Mouse (Mus musculus) cerebellum, postnatal 4 days (tissue): ENCODE measurements around the gene D5Ertd579e.

Experiments used
- DNase-seq, 2 experiments: peaks; one replicate each; pipeline ENCODE4 v3.0.0; 2022; ENCODE audit warnings: low spot score in 2 of 2, mixed read lengths in 1 of 2

The D5Ertd579e gene

DNA sequence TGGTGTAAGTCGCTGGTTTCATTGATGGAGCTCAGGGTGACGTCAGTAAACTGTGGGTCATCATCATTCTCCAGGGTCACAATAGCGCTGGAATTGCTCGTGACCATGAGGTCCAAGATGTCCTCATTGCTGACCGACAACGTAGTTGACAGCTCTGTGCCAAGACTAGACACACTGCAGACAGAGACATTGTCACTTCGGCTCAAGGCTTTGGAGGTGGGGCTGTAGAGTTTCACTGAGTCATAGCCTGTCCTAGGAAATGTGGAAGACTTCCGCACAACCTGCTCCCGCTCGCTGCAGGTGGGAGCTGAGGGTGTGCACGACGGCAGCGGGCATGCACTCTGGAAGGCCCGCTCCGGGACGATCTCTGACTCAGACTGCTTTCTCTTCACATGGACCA, 124.5 kb downstream of the D5Ertd579e start:
- no peak for DNase-seq

- no peak for DNase-seq
Observed at GRCm38 (mm10) chr5:36570546-36571245, 125.1 kb downstream of the D5Ertd579e start.

DNA sequence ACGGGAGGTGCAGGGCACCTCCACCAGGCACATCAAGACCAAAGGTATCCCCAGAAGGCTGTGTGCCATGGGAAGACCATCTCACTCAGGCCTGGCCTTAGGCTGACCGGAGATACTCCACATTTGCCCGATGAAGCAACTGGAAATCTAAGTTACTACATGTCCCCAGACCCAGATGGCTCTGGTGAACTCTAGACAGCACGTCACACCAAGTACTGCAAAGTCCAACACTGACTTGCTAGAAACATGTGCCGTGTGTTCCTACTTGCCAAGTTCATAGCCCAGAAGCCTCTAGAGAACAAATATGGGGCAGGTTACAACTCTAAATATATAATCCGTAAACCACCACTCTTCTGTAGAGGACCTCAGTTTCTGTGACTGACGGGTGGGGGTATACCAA, 125.7 kb downstream of the D5Ertd579e start:
- DNase-seq: no peak

DNA sequence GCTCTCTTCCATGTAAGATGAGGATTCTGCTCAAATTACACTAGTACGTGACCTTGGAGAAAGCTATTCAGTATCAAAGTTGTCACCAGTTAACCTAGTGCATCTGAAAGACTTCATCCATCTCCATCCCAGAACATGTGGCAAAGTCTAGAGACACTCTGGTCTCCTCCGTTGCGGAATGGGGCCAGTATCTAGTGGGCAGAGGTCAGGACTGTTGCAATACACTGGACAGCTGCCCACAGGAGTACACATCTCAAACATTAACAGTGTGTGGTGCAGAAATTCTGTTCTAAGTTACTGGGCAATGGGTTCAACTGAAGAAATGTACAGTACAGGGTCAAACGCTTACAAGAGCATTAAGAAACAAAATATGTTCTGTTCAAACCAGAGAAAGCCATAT, 127.7 kb downstream of the D5Ertd579e start:
- DNase-seq: no peak

GRCm38 (mm10) chr5:36567627-36568026, 128.2 kb downstream of the D5Ertd579e start:
- no peak for DNase-seq

GRCm38 (mm10) chr5:36564530-36564929, 131.3 kb downstream of the D5Ertd579e start:
- no peak for DNase-seq

- no peak for DNase-seq
Observed at GRCm38 (mm10) chr5:36563741-36564140, 132.1 kb downstream of the D5Ertd579e start.

DNA sequence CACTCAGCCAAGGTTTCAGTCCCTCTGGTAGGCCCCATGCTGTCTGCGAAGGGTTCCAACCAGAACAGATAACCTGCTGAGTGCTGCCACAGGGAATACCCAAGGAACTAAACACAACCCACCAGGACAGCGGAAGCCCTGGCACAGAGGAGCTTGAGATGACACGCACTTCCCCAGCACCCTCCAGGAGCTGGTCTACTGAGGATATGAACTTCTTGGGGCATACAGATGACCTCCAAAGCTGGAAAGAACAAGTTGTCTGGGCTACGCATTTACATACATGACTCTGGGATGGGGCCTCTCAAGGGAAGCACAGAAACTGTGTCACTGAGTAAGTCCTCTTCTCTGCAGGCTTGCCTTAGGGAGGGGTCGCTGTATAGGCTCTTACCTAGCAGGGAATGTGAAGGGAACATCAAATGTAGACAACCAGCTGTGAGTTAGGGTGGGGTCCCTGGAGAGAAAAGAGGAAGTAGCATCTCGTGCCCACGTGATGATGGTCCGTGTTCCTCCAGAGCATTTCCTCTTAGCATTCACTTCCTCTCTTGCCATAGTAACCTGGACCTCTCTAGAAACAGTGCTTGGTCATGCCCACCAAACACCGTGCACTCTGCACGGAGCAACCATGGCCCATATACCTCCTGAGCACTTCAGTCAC, 132.9 kb downstream of the D5Ertd579e start:
- DNase-seq: no peak

GRCm38 (mm10) chr5:36561509-36561908, 134.3 kb downstream of the D5Ertd579e start:
- DNase-seq: no peak

GRCm38 (mm10) chr5:36560490-36560889, 135.3 kb downstream of the D5Ertd579e start:
- DNase-seq: no peak

DNA sequence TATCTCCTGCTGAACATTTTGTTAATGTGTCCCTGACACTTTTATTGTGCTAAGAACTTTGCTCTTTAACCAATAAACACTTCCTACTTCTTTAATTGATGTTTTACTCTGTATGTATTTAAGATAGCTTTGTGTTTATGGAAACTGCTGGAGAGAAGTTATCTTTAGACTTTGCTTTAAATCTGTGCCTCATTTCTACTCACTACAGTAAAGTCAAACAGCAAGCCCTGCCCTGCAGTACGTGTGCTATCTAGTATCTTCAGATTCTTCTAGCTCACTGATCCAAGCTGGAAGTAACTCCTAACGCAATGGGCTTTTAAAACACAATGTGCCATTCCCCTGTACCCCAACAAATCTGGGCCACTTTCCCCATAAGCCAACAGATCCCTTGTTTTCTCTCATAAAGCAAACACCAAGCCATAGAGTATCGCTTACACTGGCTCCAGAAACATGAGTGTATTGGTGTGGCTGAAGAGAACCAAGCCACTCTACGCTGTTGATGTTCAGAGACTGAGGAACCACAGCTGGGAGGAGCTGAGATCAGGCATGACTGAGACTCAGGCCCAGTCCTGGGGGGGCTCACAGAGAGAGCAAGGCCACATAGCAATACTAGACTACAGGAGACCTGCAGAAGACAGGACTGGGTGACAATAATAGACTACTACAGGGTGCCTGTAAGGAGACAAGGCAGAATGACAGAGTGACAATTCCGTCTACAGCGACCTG, 136.2 kb downstream of the D5Ertd579e start:
- no peak for DNase-seq

DNA sequence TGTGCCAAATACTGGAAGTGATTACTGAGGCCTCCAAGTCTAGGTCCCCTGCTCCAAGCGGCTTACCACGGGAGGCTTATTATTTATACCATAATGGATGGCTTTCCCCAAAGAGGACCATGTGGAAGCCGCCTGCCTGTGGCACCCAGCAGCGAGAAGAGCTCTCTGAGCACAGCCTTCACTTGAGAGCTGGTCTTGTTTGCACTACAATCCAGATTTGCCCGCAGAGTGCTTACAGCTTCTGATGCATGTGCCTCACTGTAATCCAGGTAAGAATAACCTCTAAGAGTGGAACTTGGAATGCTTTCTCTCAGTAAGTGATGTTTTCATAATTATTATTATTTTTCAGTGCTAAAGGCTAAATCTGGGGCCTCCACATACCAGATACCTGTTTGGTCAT, 136.7 kb downstream of the D5Ertd579e start:
- no peak for DNase-seq

GRCm38 (mm10) chr5:36558526-36558925, 137.3 kb downstream of the D5Ertd579e start:
- no peak for DNase-seq

- DNase-seq: no peak
Observed at GRCm38 (mm10) chr5:36557584-36558308, 138.1 kb downstream of the D5Ertd579e start.

DNA sequence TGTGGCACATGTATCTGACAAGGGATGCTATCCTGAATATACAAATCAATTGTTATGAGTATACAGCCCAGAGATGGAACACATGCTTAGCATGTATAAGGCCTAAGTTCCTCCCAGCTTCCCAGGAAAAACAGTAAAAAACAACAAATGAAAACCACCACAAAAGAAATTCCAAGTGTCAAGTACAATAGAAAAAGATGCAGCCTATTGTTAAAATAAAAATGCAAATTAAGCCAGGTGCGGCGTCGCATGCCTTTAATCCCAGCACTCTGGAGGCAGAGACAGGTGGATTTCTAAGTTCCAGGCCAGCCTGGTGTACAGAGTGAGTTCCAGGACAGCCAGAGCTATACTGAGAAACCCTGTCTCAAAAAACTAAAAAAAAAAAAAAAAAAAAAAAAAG, 138.9 kb downstream of the D5Ertd579e start:
- no peak for DNase-seq

DNA sequence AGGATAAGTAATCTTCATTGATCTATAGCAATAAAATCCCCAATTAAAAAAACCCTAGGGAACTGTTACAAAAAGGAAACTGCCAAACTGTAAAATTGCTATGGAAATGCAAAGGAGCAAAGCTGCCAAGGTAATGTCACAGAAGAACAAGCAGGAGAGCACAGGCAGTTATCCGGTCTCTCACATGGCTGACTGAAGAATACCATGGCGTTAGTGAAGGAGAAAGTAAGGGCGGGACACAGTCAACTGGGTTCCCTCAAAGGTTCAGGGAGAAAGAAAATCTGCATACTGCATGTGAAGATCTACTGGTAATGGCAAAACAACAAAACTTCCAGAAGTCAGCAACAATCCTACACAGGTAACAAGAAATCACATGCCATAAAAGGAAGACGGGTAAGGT, 139.5 kb downstream of the D5Ertd579e start:
- no peak for DNase-seq

DNA sequence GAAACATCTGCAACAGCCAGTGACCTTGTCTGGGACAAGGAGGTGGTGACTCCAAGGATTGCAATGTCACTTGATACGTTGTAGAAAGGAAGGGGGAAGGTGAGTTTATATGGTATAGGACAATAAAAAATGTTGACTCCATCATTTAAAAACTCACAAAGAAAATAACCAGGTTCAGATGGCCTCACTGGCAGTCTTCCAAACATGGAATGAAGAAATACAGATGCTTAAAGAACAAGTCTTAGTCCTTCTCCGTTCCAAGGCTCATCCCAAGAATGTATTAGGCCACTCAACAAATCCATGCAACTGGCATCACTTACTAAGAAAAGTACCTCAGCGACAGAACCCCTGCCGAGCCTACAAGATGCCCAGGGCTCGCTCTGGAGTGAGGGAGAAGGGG, 141.3 kb downstream of the D5Ertd579e start:
- DNase-seq: no peak

GRCm38 (mm10) chr5:36553886-36554285, 141.9 kb downstream of the D5Ertd579e start:
- DNase-seq: no peak

- DNase-seq: no peak
Observed at GRCm38 (mm10) chr5:36553056-36553606, 142.7 kb downstream of the D5Ertd579e start.

GRCm38 (mm10) chr5:36552391-36552790, 143.4 kb downstream of the D5Ertd579e start:
- DNase-seq: no peak
